Mouse (Mus musculus): Measurements from ENCODE around the gene Pitpnm1. TPM values are rescaled to one million over a fixed set of nuclear protein-coding genes. Genes with fewer than 3 reads are reported as not detected.

The Pitpnm1 gene
- polyA plus RNA-seq, 1 experiment from 2014 or later = 109 TPM

DNA sequence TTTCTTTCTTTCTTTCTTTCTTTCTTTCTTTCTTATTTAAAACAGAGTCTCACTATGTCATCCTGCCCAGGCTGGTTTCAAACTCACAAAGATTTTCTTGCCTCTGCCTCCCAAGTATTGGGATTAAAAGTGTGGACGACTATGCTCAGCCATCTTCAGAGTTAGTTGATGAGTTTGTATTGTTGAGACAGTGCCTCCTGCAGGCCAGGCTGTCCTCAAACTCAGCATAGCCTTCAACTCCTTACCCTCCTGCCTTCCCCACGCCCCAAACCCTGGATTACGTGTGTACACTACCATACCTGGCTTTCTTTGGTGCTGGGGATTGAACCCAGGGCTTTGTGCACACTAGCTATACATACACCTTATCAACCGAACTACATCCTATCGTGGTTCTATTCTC lies 36.7 kb downstream of the Pitpnm1 start:
- no peak for TF ChIP-seq CTCF (IDR thresholded peaks at IDR 0.05)
- in situ Hi-C loops (cut with MboI; ENCODE audit: low pct_unique_long_range_greater_than_20kb) = no loop called here
- CTCF ChIA-PET = interaction anchor here (1.0 to 1.2 kb wide), 2 partner anchors 11 to 38 kb away, joined by 3 read pairs; no protein-coding TSS in a partner anchor
- ATAC-seq (no peak), DNase-seq (ENCODE audit: low read depth, low spot score) (no peak)
- POLR2A ChIA-PET = no interaction called here
- H3K27me3 ChIP-seq = no peaks in the 10 kb centered on the region

- in situ Hi-C loops (cut with MboI; ENCODE audit: low pct_unique_long_range_greater_than_20kb) = no loop called here
- ATAC-seq = no peak
- no peaks in the 10 kb centered on the region for H3K27me3 ChIP-seq
- TF ChIP-seq CTCF (IDR thresholded peaks at IDR 0.05) = no peak
- ChIA-PET CTCF (interaction anchor here (1.1 to 1.5 kb wide), 2 partner anchors 68 to 119 kb away, joined by 3 read pairs; no protein-coding TSS in a partner anchor), POLR2A (no interaction called here)
- DNase-seq (ENCODE audit: low read depth, low spot score) = no peak
Measured at GRCm38 (mm10) chr19:4137913-4138312, 38.1 kb downstream of the Pitpnm1 start.

DNA sequence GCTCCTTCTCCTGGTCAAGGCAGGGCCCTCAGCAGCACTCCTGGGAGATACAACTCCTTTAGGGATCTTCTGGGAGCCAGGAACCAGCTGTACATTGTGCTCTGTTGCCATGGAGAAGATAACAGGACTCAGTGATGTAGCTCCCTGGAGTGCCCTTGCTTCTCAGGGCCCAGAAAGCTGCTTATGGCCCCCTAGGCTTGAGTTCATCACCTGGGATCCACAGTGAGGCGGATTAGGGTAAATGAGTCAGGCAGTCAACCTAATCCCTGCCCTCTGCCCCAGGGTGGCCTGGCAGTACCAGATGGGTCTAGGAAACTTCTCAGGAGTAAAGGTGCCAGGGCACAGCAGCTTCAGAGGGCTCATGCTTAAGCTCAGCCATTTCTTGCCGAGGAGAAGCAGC lies 39.6 kb downstream of the Pitpnm1 start, which contains the start of gene Gpr152:
Gene Gpr152 (plus strand): TSS at position 342 of the 400 bp plus-strand sequence.
- ChIA-PET POLR2A (interaction anchor here (0.6 to 1.6 kb wide), 2 partner anchors 8 to 21 kb away, joined by 3 to 4 read pairs; no protein-coding TSS in a partner anchor), CTCF (no interaction called here)
- TF ChIP-seq CTCF (IDR thresholded peaks at IDR 0.05) = no peak
- in situ Hi-C loops (cut with MboI; ENCODE audit: low pct_unique_long_range_greater_than_20kb) = no loop called here
- ATAC-seq (no peak), DNase-seq (ENCODE audit: low read depth, low spot score) (no peak)
- no peaks in the 10 kb centered on the region for H3K27me3 ChIP-seq

GRCm38 (mm10) chr19:4140147-4140546 lies 40.3 kb downstream of the Pitpnm1 start:
- ATAC-seq (no peak), DNase-seq (ENCODE audit: low read depth, low spot score) (no peak)
- POLR2A ChIA-PET = interaction anchor here (0.6 kb wide), 1 partner anchor 21 kb away, joined by 3 read pairs; no protein-coding TSS in a partner anchor
- in situ Hi-C loops (cut with MboI; ENCODE audit: low pct_unique_long_range_greater_than_20kb) = no loop called here
- no peaks in the 10 kb centered on the region for H3K27me3 ChIP-seq
- no peak for TF ChIP-seq CTCF (IDR thresholded peaks at IDR 0.05)
- CTCF ChIA-PET = interaction anchor here (1.2 to 1.5 kb wide), 2 partner anchors 14 to 20 kb away, joined by 3 read pairs; no protein-coding TSS in a partner anchor

DNA sequence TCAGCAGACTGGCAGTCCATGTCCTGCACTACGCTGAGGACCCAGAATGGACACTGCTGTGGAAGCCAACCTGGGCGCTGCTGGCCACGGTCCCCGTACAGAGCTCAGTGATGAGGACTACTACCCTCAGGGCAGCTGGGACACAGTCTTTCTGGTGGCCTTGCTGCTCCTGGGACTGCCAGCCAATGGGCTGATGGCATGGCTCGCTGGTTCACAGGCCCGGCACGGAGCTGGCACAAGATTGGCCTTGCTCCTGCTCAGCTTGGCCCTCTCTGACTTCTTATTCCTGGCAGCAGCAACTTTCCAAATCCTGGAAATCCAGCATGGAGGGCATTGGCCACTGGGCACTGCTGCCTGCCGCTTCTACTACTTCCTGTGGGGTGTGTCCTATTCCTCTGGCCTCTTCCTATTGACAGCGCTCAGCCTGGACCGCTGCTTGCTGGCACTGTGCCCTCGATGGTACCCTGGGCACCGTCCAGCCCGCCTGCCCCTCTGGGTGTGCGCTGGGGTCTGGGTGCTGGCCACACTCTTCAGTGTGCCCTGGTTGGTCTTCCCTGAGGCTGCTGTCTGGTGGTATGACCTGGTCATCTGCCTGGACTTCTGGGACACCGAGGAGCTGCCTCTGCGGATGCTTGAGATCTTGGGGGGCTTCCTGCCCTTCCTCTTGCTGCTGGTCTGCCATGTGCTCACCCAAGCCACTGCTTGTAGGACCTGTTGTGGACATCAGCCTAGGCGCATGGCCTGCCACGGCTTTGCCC lies 42.8 kb downstream of the Pitpnm1 start:
- TF ChIP-seq CTCF (IDR thresholded peaks at IDR 0.05) = no peak
- no peak for ATAC-seq
- POLR2A ChIA-PET = interaction anchor here (0.6 kb wide), 1 partner anchor 113 kb away, joined by 3 read pairs; no protein-coding TSS in a partner anchor

DNA sequence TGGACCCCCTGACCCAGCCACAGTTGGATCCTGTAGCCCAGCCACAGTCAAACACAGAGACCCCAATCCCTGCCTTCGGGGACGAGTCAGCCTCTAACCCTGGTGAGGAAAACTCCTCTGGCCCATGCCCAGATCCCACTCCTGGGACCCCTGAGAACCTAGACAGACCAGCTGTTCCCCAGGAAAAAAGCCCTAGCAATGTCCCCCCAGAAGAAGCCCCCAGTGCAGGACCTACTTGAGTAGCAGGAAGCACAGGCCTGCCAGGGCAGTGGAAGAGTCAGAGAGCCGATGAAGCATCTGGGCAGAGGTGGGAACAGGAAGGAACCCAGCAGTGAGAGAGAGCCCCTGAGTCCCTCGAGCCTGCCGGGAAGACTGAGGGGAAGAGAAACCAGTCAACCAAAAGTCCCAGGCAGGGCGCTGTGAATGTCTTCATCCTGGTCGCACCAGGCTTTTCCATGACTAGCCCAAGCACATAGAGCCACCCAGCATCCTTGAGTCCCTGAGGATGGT lies 44.0 kb downstream of the Pitpnm1 start, which contains the start of gene Cabp4:
Gene Cabp4 (minus strand): TSS at position 275 of the 510 bp plus-strand sequence.
- ChIA-PET CTCF (interaction anchor here (1.5 kb wide), 1 partner anchor 19 kb away, joined by 7 read pairs; the partner anchor contains the start of gene Aip), POLR2A (no interaction called here)
- ATAC-seq (no peak), DNase-seq (ENCODE audit: low read depth, low spot score) (no peak)
- no peaks in the 10 kb centered on the region for H3K27me3 ChIP-seq
- in situ Hi-C loops (cut with MboI; ENCODE audit: low pct_unique_long_range_greater_than_20kb) = no loop called here
- TF ChIP-seq CTCF (IDR thresholded peaks at IDR 0.05) = no peak

More for the DNA sequence above, 42.8 kb downstream of the Pitpnm1 start:
- in situ Hi-C loops (cut with MboI; ENCODE audit: low pct_unique_long_range_greater_than_20kb) = no loop called here
- DNase-seq (ENCODE audit: low read depth, low spot score) = no peak
- CTCF ChIA-PET = interaction anchor here (1.2 to 1.7 kb wide), 3 partner anchors 10 to 19 kb away, joined by 3 to 7 read pairs (median 3); partner anchors contain the start of gene Aip
- no peaks in the 10 kb centered on the region for H3K27me3 ChIP-seq

- ChIA-PET CTCF (no interaction called here), POLR2A (no interaction called here)
- in situ Hi-C loops (cut with MboI; ENCODE audit: low pct_unique_long_range_greater_than_20kb) = no loop called here
- DNase-seq (ENCODE audit: low read depth, low spot score) (no peak), ATAC-seq (no peak)
- TF ChIP-seq CTCF (IDR thresholded peaks at IDR 0.05) = no peak
- no peaks in the 10 kb centered on the region for H3K27me3 ChIP-seq
Measured at GRCm38 (mm10) chr19:4144550-4145498, 45.0 kb downstream of the Pitpnm1 start.

DNA sequence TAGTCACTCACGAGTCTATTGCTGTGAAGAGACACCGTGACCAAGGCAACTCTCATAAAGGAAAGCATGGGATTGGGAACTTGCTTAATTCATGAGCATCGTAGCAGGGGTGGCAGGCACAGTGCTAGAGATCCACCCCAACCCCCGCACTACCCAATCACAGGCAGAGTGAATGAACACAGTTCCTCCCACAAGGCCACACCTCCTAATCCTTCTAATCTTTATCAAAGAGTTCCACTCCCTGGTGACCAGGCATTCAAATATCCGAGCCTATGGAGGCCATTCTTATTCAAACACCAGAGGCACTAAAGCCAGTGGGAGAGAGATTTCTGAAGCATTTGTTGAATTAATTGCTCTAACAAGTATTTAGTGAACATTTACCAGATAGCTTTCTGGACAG lies 46.1 kb downstream of the Pitpnm1 start:
- in situ Hi-C loops (cut with MboI; ENCODE audit: low pct_unique_long_range_greater_than_20kb) = no loop called here
- no peak for DNase-seq (ENCODE audit: low read depth, low spot score)
- no peak for TF ChIP-seq CTCF (IDR thresholded peaks at IDR 0.05)
- ATAC-seq = no peak
- no peaks in the 10 kb centered on the region for H3K27me3 ChIP-seq
- CTCF ChIA-PET = interaction anchor here (1.0 kb wide), 1 partner anchor 21 kb away, joined by 3 read pairs; no protein-coding TSS in a partner anchor
- POLR2A ChIA-PET = interaction anchor here (1.0 kb wide), 1 partner anchor 20 kb away, joined by 3 read pairs; no protein-coding TSS in a partner anchor

DNA sequence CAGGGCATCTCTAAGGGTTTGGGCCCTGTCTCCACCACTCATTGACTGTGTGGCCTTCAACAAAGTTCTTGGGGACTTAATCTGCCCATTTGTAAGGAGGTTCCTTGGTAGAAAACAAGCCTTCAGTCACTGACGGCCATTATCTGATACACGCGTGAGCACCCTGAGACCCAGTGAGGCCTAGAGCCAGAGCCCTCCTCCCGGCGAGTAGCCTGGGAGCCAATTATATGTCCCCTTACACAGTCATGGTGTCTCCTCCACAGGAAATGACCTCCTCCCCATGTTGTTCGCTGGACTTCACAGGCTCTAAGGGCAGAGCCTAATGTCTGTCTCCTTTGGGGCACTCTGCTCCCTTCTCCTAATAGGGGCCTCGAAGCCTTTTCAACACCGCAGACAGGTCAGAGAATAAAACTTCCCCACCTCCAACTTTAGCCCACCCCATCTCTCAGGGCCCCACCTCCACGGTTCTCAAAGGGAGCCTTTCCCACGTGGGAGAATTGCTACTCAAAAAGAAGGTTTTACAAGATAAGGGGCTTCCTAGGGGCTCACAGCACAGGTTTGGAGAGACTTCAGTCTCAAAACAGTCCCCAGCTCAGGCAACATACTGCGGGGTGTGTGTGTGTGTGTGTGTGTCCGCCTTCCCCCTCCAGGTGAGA lies 46.7 kb downstream of the Pitpnm1 start:
- POLR2A ChIA-PET = interaction anchor here (1.0 kb wide), 2 partner anchors 8 to 20 kb away, joined by 3 to 4 read pairs; partner anchors contain the start of gene Gpr152
- in situ Hi-C loops (cut with MboI; ENCODE audit: low pct_unique_long_range_greater_than_20kb) = no loop called here
- ATAC-seq (no peak), DNase-seq (ENCODE audit: low read depth, low spot score) (no peak)
- no peak for TF ChIP-seq CTCF (IDR thresholded peaks at IDR 0.05)
- no peaks in the 10 kb centered on the region for H3K27me3 ChIP-seq
- CTCF ChIA-PET = interaction anchor here (1.0 kb wide), 2 partner anchors 10 to 20 kb away, joined by 3 read pairs; no protein-coding TSS in a partner anchor

Measured in Patski (cell line).